Mouse (Mus musculus) common myeloid progenitor, adult 5-6 weeks (primary cell): ENCODE measurements around the gene R3hdml. TPM values are rescaled to one million over a fixed set of nuclear protein-coding genes. Genes with fewer than 3 reads are reported as not detected.
A peak's percentile ranks its signal among the peaks of the same experiment; 100 is the strongest.
"Not testable (repeated sequence)": the region's sequence is repeated elsewhere in the genome, so short reads cannot be mapped to it uniquely, and the experiment has no call there.

Experiments used
- ATAC-seq: replicated peaks from 2 replicates; pipeline ENCODE4 v1.8.0; 2016; ENCODE audit warnings: low read depth, mild to moderate bottlenecking, moderate TSS enrichment, inconsistent platforms; ENCODE audit not compliant: poor library complexity, severe bottlenecking
- total RNA-seq: library from RNA; stranded (forward); fragments of 200-1000, 187-1606 nt; gene quantifications from 2 replicates; pipeline ENCODE4 v1.2.3, GENCODE M21; 2017

Gene R3hdml
- not detected in 2 replicates for total RNA-seq

- ATAC-seq: no peak
These were observed at the start of gene R3hdml for GRCm38 (mm10) chr2:163492018-163492417. Gene R3hdml (plus strand): TSS chr2:163492318.

GRCm38 (mm10) chr2:163443543-163443942 is 48.6 kb upstream of the R3hdml start:
- no peak for ATAC-seq

DNA sequence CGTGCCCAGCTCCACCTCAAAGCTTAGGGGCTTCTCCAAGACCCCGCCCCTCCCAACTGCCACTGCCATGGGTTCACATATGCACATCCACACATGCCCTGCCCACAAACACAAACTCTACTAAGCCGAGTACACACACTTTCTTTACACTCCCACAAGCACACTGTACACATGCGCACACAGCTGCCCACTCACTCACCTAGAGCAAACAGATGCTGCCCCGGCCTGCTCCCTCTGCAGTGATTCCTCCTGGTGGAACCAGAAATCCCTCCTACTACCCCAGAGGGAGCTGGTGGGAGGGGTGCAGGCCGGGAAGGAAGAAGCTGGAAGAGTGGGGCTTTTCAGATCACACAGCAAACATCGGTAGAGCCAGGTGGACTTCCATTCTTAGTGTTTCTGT is 48.1 kb upstream of the R3hdml start:
- ATAC-seq: no peak

DNA sequence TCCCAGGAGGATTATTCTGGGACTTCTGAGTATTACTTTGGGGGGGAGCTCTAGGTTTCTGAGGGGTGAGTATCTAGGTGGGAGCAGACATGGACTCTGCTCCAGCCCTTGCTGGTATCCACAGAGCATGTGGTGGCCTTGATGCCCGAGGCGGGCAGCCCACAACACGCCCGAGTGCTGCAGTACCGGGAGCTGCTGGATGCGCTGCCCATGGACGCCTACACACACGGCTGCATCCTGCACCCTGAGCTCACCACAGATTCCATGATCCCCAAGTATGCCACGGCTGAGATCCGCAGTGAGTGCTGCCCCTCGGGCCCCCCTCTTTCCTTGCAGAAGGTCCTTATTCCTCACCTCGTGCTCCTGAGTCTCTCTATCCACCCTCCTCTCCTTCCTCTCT is 44.7 kb upstream of the R3hdml start:
- ATAC-seq: no peak

DNA sequence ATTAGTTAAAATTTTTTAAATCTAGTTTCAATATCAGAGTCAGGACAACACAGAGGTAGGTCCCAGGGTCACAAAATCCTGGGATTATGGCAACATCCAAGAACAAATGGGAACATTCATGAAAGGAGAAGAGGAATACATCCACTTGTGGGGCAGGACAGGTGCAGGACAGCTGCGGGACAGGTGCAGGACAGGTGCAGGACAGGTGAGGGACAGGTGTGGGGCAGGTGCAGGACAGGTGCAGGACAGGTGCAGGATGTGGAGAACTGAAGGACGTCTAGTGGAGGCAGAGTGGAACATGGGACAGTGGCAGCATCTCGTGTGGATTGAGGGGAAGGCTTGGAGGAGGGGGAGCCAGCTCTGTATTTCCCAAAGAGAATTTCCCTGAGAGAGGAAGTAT is 42.8 kb upstream of the R3hdml start:
- ATAC-seq: no peak

DNA sequence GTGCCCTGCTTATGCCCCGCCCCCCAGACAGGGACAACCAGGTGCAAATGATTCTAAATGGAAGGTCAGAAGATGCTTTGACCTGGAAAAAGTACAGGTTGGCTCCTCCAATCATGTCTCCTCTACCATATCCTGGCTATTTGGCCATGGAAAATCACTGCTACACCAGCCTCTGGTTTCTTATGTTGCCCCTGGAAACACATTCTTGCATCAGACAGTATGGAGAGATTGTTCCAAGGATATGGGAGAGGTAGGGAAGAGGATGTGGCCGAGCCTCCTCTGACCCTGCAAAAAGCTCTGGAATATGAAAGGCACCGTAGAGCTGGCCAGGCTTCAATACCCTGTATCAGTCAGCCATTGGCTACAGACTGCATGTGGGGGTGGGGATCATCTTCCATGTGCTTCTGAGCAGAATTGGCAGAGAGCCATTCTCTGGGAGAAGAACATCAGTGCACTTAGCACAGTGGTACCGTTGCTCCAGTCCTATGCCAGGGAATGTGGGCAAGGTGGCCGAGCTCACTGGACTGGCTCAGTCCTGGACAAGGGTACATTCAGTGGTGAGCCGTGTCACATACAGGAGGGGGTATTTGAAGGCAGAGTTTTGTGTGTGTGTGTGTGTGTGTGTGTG is 41.3 kb upstream of the R3hdml start:
- no peak for ATAC-seq

- ATAC-seq: no peak
These were observed 39.4 kb upstream of the R3hdml start for GRCm38 (mm10) chr2:163452738-163453137.

GRCm38 (mm10) chr2:163453378-163453777 is 38.7 kb upstream of the R3hdml start:
- ATAC-seq: no peak

DNA sequence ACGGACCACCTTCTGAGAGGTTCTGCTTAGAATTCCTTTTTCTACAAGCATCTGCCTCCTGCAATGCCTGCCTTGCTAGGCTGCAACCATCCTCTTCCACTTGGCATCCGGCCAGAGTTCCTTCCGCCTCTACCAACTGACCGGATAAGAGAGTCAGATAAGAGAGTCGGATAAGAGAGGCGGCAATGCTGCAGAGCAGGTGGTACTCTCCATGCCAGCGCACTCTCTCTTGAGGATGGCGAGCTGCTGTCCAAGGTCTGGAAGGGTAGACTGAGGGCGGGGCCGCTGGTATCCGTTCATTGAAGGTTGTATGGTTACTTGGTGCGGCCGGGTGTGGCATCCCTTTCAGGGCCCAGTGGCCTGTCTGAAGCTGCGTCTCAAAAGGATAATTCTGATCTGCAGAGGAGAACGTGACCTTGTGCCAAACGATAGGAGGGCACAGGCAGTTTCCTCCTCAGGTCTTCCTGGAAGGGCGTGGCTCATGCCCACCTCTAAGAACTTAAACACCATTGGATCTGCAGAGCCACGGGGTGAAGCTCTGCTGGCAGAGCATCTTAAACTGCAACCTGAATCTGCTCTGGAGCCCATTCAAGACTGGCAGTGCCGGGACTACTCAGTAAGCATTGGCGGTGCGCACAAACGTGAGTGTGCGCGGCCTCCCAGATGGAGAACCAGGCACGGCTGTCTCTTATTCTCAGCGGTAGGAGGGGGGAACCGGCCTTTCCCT is 33.4 kb upstream of the R3hdml start:
- peak; percentile 72 for ATAC-seq

DNA sequence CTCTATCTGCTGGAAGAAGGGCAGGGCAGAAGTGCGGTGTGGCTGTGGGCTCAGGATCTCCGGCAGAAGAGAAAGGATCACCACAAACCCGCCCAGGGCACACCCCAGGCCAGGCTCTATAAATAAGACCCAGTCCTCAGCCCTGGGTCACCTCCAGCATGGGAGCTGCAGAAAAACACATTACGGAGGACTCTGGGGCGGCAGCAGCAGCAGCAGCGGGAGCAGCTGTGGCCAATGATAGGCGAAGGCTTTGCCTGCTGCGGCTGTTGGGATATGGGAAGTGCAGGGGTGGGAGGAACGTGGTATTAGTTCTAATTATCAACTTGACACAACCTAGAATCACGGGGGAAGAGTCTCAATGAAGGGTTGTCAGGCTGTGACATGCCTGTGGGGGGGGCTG is 32.7 kb upstream of the R3hdml start:
- ATAC-seq: peak; percentile 30; the same call in 1 of the 2 replicates

GRCm38 (mm10) chr2:163460622-163461021 is 31.5 kb upstream of the R3hdml start:
- no peak for ATAC-seq

DNA sequence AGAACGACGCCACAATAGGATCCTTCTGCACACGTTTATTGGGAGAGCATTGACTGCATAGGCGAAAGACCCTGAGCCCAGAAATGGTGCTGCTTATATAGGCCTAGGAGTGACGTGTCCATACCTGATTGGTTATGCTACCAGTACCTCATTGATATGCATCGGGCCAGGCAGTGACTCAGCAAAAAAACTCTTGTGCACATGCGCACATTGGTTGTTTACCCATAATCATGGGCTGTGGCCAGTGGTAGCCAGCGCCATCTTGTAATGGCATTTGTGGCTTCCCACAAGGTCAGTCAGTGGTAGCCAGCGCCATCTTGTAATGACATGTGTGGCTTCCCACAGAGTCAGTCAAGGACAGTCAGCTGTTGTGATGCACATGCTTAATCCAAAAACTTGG is 30.8 kb upstream of the R3hdml start:
- ATAC-seq: not testable (repeated sequence)

DNA sequence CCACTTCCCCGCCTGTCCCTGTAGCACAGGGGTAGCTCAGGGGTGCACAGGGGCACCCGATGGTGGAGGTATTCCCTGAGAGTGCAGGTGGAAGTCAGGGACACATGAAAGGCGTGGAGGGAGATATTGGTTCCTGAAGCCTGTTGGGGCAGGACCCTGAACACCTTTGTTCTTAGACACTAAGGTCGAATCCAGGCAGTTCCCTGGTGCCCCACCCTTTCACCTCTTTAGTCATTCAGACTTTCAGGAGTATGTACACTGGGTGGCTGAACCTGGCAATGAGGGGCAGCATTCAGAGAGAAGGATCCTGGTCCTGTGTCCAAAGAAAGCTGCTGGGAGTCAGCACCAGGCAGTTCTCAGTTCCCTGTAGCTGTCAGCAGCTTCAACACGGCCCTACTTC is 29.7 kb upstream of the R3hdml start:
- ATAC-seq: no peak

DNA sequence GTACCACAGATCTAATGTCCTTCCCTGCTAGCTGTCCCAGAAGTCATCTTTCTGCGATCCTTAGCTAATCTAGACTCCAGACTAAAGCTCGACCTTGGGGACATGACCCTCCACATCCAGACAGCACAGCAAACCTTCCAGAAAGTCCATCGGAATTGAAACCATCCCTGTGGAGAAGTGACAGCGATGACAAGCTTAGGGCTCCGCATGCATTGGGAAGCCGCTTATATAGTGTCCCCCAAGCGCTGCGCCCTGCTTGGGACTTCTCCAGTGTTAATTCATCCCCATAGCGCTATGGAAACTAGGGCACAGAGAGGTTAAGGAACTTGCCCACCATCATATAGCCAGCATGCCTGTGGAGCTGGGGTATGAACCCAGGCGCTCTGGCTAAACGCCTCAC is 29.3 kb upstream of the R3hdml start:
- ATAC-seq: no peak

DNA sequence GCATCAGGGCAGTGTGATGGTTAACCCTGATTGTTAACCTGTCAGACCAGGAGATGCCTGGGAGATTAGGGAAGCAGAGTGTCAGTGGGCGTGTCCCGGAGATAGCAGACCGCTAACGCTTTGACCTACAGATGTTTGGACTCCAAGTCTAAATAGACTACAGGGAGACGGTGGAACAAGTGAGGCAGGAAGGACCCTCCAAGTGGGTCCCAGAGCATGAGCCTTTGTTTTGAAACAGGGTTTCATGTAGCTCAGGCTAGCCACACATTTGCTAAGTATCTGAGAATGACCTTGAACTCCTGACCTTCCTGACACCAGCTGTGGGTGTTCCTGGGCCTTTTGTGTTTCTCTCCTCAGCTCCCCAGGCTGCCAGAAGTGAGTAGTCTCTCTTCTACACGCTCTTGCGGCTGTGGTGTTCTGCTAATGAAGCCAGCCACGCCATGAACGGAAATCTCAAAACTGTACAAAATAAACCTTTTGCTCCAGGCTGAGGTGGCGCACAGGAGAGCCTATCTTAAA is 28.8 kb upstream of the R3hdml start:
- no peak for ATAC-seq

DNA sequence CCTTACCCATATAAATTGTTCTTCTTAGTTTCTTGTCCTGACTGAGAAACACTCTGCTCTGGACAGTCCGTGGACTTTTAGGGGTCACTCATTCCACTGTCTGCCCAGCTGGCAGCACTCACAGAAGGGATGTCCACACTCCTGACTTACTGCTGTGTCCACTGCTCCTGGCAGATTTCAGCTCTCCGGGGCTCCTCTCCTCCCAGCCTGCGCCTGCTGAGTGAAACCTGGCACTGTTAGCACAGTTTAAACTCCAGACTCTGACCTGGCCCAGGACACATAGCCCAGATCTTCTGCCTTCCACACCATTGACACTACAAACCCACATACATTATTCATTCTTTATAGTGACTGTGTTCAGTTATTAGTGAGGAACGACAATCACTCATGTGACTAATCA is 28.1 kb upstream of the R3hdml start:
- ATAC-seq: no peak

DNA sequence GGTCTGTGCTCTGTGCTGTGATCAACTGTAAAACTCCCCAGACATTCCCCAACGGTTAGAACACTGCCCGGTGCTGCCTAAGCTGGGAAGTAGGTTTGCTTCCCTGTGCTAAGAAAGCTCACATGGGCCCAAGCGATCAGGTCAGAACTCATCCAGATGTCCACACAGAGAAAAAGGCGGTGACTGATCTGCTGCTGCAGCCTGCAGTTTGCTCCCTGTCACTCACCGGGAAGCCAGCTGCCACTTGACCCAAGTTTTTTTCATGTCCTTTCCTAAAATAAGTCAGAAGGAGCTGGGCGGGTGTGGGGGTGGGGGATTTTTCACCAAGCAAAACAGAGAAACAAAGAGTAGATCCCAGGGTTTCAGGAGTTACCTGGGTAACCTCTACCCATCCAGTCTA is 27.6 kb upstream of the R3hdml start:
- no peak for ATAC-seq

GRCm38 (mm10) chr2:163466771-163467170 is 25.3 kb upstream of the R3hdml start:
- ATAC-seq: no peak

DNA sequence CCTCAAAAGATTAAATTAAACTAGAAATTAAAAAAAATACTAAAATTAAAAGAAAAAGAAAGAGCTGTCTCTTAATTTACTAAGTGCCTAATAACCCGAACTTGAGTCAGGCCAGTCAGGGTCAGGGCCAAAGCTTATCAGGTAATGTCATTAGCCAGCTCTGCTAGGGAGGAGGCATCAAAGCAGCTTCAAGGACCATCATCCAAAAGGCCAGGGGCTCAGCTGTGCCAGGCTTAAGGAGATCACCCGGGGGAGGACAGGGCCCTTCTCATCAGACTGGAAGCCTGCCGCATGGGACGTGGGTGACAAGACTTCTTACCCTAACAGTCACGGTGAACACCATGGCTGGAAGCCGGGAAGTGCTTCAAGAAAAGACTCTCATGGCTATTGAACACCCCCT is 24.5 kb upstream of the R3hdml start:
- ATAC-seq: no peak

DNA sequence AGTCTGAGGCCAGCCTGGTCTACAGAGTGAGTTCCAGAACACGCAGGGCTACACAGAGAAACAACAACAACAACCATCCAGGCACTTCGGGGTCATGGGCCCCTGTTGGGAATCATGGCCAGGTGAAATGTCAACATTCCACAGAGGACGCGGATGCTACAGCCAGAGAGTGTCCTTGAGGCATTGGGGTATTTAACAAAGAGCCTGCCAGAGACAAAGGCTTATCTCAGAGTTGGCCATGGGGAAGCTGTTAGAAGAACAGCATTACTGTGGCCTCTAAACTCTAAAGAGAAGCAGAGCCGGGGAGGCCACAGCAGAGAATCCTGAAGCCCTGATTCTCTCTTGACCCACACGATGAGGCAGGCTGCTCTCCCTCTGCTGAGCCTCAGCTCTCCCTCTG is 23.3 kb upstream of the R3hdml start:
- ATAC-seq: no peak

DNA sequence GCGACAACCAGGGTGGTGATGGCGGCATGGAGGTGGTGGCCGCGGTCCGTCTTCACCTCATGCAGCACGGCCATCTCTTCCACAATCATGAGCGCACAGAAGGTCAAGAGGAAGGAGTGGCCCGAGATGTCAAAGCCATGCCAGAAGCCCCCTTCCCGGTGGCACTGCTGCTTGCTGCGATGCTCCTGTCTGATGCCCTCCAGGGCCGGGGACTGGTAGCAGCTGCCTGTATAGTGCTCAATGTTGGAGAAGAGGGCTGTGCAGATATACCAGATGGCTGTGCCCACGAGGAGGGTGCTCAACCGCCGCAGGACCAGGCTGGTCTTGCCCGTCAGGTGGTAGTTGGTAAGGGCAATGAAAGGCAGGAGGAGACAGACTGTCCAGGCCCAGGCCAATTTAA is 22.4 kb upstream of the R3hdml start:
- ATAC-seq: no peak

DNA sequence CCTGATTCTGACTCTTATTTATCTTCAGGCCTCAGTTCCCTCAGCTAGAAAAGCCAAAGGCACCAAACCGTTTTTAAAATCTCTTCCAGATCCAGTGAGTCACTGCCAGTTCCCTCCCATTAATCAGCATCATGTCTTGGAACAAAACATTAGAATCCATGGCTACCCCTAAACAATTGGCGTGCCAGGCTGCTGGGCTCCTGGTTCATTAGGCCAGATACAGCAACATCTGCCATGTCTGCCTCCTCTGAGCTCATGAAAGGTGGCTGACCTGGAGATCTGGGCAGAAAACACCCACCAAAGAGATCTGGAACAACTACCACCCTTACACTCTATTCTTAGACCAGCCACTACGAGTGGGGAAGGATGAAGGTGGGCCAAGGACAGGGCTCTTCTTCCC is 21.0 kb upstream of the R3hdml start:
- ATAC-seq: no peak
